Mouse (Mus musculus): ENCODE data around the gene Cap2.

DNA sequence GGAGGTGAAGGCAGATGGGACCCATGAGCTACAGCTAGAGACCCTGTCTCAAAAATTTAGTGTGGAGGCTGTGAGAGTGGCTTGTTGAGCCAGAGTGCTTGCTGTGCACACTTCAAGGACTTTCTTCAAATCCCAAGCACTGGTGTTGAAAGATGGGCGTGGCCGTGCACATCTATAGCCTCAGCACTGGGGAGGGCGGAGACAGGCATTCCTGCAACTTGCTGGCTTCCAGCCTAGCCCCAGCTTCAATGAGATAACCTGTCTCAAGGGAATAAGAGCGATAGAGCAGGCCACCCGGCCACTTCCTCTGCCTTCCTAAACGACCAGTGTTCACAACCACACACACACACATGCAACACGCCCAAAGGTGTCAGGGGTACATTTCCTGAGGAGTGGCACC is 14.5 kb downstream of the Cap2 start:
- TF ChIP-seq CTCF (IDR thresholded peaks at IDR 0.05; ENCODE audit: low read depth, low read length) (no peak), POLR2A (IDR thresholded peaks at IDR 0.05; ENCODE audit: borderline replicate concordance, low read depth, low read length) (no peak)

All from bone marrow macrophage, adult 2 months (primary cell).